Mouse (Mus musculus) limb, embryonic 13.5 days (tissue): ENCODE data around the gene Ppil3. TPM values are rescaled to one million over a fixed set of nuclear protein-coding genes. Genes with fewer than 3 reads are reported as not detected.

ENCODE experiments used
- ATAC-seq: fragments of 200-750 bp; cut with Nextera tagmentation; 2 replicates; pipeline ENCODE4 v1.8.0; 2017; ENCODE audit warnings: low read depth, moderate number of reproducible peaks, moderate TSS enrichment; ENCODE audit not compliant: low FRiP score
- H3K27ac ChIP-seq: fragments of 300-500 bp; sonication (generic); 2 replicates; pipeline ENCODE4 v1.5.1; 2015; ENCODE audit warnings: inconsistent platforms, mild to moderate bottlenecking, moderate library complexity
- H3K27me3 ChIP-seq: fragments of 300-500 bp; sonication (generic); 2 replicates; pipeline ENCODE4 v1.6.1; 2015; ENCODE audit warnings: mild to moderate bottlenecking, inconsistent platforms
- H3K36me3 ChIP-seq: fragments of 300-500 bp; sonication (generic); 2 replicates; pipeline ENCODE4 v1.6.1; 2015; ENCODE audit warnings: inconsistent platforms, mild to moderate bottlenecking, moderate library complexity
- H3K4me1 ChIP-seq: fragments of 300-500 bp; sonication (generic); 2 replicates; pipeline ENCODE4 v1.6.1; 2015; ENCODE audit warnings: inconsistent platforms
- H3K4me2 ChIP-seq: fragments of 300-500 bp; sonication (generic); replicated peaks from 2 replicates; pipeline ENCODE4 v1.6.1; 2015; ENCODE audit warnings: inconsistent platforms, mild to moderate bottlenecking, moderate library complexity
- H3K4me3 ChIP-seq: fragments of 300-500 bp; sonication (generic); 2 replicates; pipeline ENCODE4 v1.5.1; 2015; ENCODE audit warnings: moderate library complexity, mild to moderate bottlenecking, inconsistent platforms
- H3K9ac ChIP-seq: fragments of 300-500 bp; sonication (generic); 2 replicates; pipeline ENCODE4 v1.6.1; 2015; ENCODE audit warnings: mild to moderate bottlenecking, inconsistent platforms
- H3K9me3 ChIP-seq: fragments of 300-500 bp; sonication (generic); 2 replicates; pipeline ENCODE4 v1.6.1; 2016; ENCODE audit warnings: inconsistent platforms
- WGBS: fragments of 180-500 bp; shearing (Covaris S2); methylation state at CpG from one replicate; pipeline ENCODE4 v1.1.7; 2015; 5-methylcytosine and 5-hydroxymethylcytosine counted together
- polyA plus RNA-seq: library from polyadenylated mRNA; unstranded; fragments of >200 nt; fragmentation: Nextera tagmentation; extraction: Ambion mirVana; gene quantifications from 2 replicates; pipeline ENCODE4 v1.2.1, GENCODE M21; 2015

Gene Ppil3
- polyA plus RNA-seq, 1 experiment from 2014 or later: 64.6 TPM

- no peak overlapping the region for H3K4me2 ChIP-seq
- WGBS: 94% methylated on average over 7 of the region's 7 CpGs
- H3K4me3 ChIP-seq: no peak overlapping the region
- H3K9me3 ChIP-seq: no peaks in the 10 kb centered on the region
- H3K36me3 ChIP-seq: peaks cover 72% of the 10 kb centered on the region
- H3K27me3 ChIP-seq: no peaks in the 10 kb centered on the region
- H3K4me1 ChIP-seq: no peaks in the 10 kb centered on the region
- ATAC-seq: no peak
- no peak overlapping the region for H3K9ac ChIP-seq
- no peak overlapping the region for H3K27ac ChIP-seq
Measured at GRCm38 (mm10) chr1:58407321-58407720, 38.0 kb downstream of the Ppil3 start.

GRCm38 (mm10) chr1:58403745-58404144 is 41.5 kb downstream of the Ppil3 start:
- Histone ChIP-seq H3K4me2 (no peak overlapping the region), H3K4me1 (no peaks in the 10 kb centered on the region), H3K9ac (no peak overlapping the region), H3K9me3 (no peaks in the 10 kb centered on the region), H3K36me3 (peaks cover 79% of the 10 kb centered on the region), H3K27ac (no peak overlapping the region), H3K4me3 (no peak overlapping the region), H3K27me3 (no peaks in the 10 kb centered on the region)
- WGBS: 91% methylated on average over 5 of the region's 5 CpGs
- ATAC-seq: no peak

- no peak overlapping the region for H3K27ac ChIP-seq
- WGBS: 93% methylated on average over 6 of the region's 6 CpGs
Measured at GRCm38 (mm10) chr1:58401396-58401795, 43.9 kb downstream of the Ppil3 start.

GRCm38 (mm10) chr1:58397731-58398130 is 47.6 kb downstream of the Ppil3 start:
- H3K27ac ChIP-seq: no peak overlapping the region
- H3K27me3 ChIP-seq: no peaks in the 10 kb centered on the region
- no peaks in the 10 kb centered on the region for H3K9me3 ChIP-seq
- H3K9ac ChIP-seq: no peak overlapping the region
- H3K4me3 ChIP-seq: no peak overlapping the region
- no peak for ATAC-seq
- H3K4me1 ChIP-seq: peaks cover 12% of the 10 kb centered on the region; the same call in 1 of the 2 replicates
- H3K4me2 ChIP-seq: no peak overlapping the region
- peaks cover 79% of the 10 kb centered on the region for H3K36me3 ChIP-seq
- 97% methylated on average over 6 of the region's 6 CpGs for WGBS

More at GRCm38 (mm10) chr1:58401396-58401795, 43.9 kb downstream of the Ppil3 start:
- H3K4me2 ChIP-seq: no peak overlapping the region
- no peaks in the 10 kb centered on the region for H3K27me3 ChIP-seq
- no peaks in the 10 kb centered on the region for H3K9me3 ChIP-seq
- no peak for ATAC-seq
- no peak overlapping the region for H3K9ac ChIP-seq
- H3K4me3 ChIP-seq: no peak overlapping the region
- no peaks in the 10 kb centered on the region for H3K4me1 ChIP-seq
- peaks cover 90% of the 10 kb centered on the region for H3K36me3 ChIP-seq

GRCm38 (mm10) chr1:58396179-58396578 is 49.1 kb downstream of the Ppil3 start:
- WGBS: 95% methylated on average over 1 of the region's 1 CpGs
- no peak for ATAC-seq
- Histone ChIP-seq H3K4me1 (peaks cover 19% of the 10 kb centered on the region), H3K4me3 (no peak overlapping the region), H3K27ac (no peak overlapping the region), H3K36me3 (peaks cover 65% of the 10 kb centered on the region), H3K4me2 (no peak overlapping the region), H3K9me3 (no peaks in the 10 kb centered on the region), H3K9ac (no peak overlapping the region), H3K27me3 (no peaks in the 10 kb centered on the region)

GRCm38 (mm10) chr1:58395341-58395740 is 49.9 kb downstream of the Ppil3 start:
- H3K27me3 ChIP-seq: no peaks in the 10 kb centered on the region
- H3K9me3 ChIP-seq: no peaks in the 10 kb centered on the region
- H3K4me2 ChIP-seq: no peak overlapping the region
- no peak overlapping the region for H3K27ac ChIP-seq
- no peak overlapping the region for H3K9ac ChIP-seq
- H3K4me1 ChIP-seq: peaks cover 22% of the 10 kb centered on the region
- WGBS: 91% methylated on average over 3 of the region's 3 CpGs
- peaks cover 56% of the 10 kb centered on the region for H3K36me3 ChIP-seq
- ATAC-seq: no peak
- H3K4me3 ChIP-seq: no peak overlapping the region

- H3K9ac ChIP-seq: peak overlapping the region; percentile 97
- no peaks in the 10 kb centered on the region for H3K9me3 ChIP-seq
- H3K4me2 ChIP-seq: peak overlapping the region; percentile 81
- under 1% methylated on average over 73 of the region's 90 CpGs for WGBS
- peaks cover 40% of the 10 kb centered on the region for H3K36me3 ChIP-seq
- peaks cover 22% of the 10 kb centered on the region for H3K4me1 ChIP-seq
- H3K27ac ChIP-seq: peak overlapping the region; percentile 98
- peak overlapping the region; percentile 95 for H3K4me3 ChIP-seq
- no peaks in the 10 kb centered on the region for H3K27me3 ChIP-seq
- ATAC-seq: peak; percentile 46
Measured at GRCm38 (mm10) chr1:58393284-58394195, 51.7 kb downstream of the Ppil3 start.

GRCm38 (mm10) chr1:58392652-58393283 is 52.5 kb downstream of the Ppil3 start, which contains the start of gene Bzw1:
Bzw1 (plus strand) TSS chr1:58392898.
- Histone ChIP-seq H3K9me3 (no peaks in the 10 kb centered on the region), H3K27ac (peak within 1 kb of the TSS; percentile 98), H3K36me3 (peaks cover 32% of the 10 kb centered on the region), H3K4me1 (peaks cover 22% of the 10 kb centered on the region), H3K9ac (peak within 1 kb of the TSS; percentile 97), H3K4me2 (peak within 1 kb of the TSS; percentile 81), H3K4me3 (peak within 1 kb of the TSS; percentile 95), H3K27me3 (no peaks in the 10 kb centered on the region)
- under 1% methylated on average over 50 of the region's 61 CpGs for WGBS
- peak; percentile 97 for ATAC-seq

- H3K27me3 ChIP-seq: no peaks in the 10 kb centered on the region
- peak overlapping the region; percentile 95 for H3K4me3 ChIP-seq
- 0 out of 2 replicates have a peak, but pooled peaks have one; percentile 1 for ATAC-seq
- no peaks in the 10 kb centered on the region for H3K9me3 ChIP-seq
- WGBS: under 1% methylated on average over 16 of the region's 16 CpGs
- peak overlapping the region; percentile 97 for H3K9ac ChIP-seq
- peaks cover 27% of the 10 kb centered on the region for H3K36me3 ChIP-seq
- H3K27ac ChIP-seq: peak overlapping the region; percentile 98
- peak overlapping the region; percentile 81 for H3K4me2 ChIP-seq
- peaks cover 22% of the 10 kb centered on the region for H3K4me1 ChIP-seq
Measured at GRCm38 (mm10) chr1:58392268-58392651, 53.0 kb downstream of the Ppil3 start.

GRCm38 (mm10) chr1:58391421-58392267 is 53.6 kb downstream of the Ppil3 start:
- Histone ChIP-seq H3K27ac (peak overlapping the region; percentile 98; the same call in 1 of the 2 replicates), H3K4me1 (peaks cover 22% of the 10 kb centered on the region), H3K9ac (peak overlapping the region; percentile 97), H3K9me3 (no peaks in the 10 kb centered on the region), H3K27me3 (no peaks in the 10 kb centered on the region), H3K4me3 (peak overlapping the region; percentile 95), H3K36me3 (peaks cover 21% of the 10 kb centered on the region), H3K4me2 (peak overlapping the region; percentile 81)
- 40% methylated on average over 19 of the region's 19 CpGs for WGBS
- ATAC-seq: no peak

- H3K36me3 ChIP-seq: no peaks in the 10 kb centered on the region
- ATAC-seq: no peak
- no peak overlapping the region for H3K4me2 ChIP-seq
- H3K27me3 ChIP-seq: no peaks in the 10 kb centered on the region
- 69% methylated on average over 5 of the region's 5 CpGs for WGBS
- no peak overlapping the region for H3K4me3 ChIP-seq
- H3K9ac ChIP-seq: no peak overlapping the region
- no peaks in the 10 kb centered on the region for H3K9me3 ChIP-seq
- H3K27ac ChIP-seq: no peak overlapping the region
- no peaks in the 10 kb centered on the region for H3K4me1 ChIP-seq
Measured at GRCm38 (mm10) chr1:58382586-58383281, 62.6 kb downstream of the Ppil3 start.
